In genomic region chr9:111916684-111917535, GRCm38 (mm10) we compare ENCODE assay signal across 7 mouse cellular contexts.
DNase-seq lines count a peak whose midpoint lies in the region; ATAC-seq lines count a peak whose summit lies in the region.

No protein-coding gene starts in this region.

- 33% methylated on average over 17 of the region's 17 CpGs for WGBS in kidney, embryonic 15.5 days

- H3K36me3 ChIP-seq in kidney, embryonic 15.5 days = no peaks in the 10 kb centered on the region
- no peaks in the 10 kb centered on the region for H3K36me3 ChIP-seq in splenic B cell, adult 2 months (ENCODE audit: control insufficient read depth, insufficient read depth, low read length, poor library complexity, severe bottlenecking)

- ATAC-seq in kidney, embryonic 15.5 days (replicated peaks; ENCODE audit: low FRiP score) = peak; percentile 64

- no peaks in the 10 kb centered on the region for H3K27me3 ChIP-seq in kidney, embryonic 15.5 days
- no peaks in the 10 kb centered on the region for H3K27me3 ChIP-seq in splenic B cell, adult 2 months (ENCODE audit: control insufficient read depth, insufficient read depth, low read length, poor library complexity, severe bottlenecking)

- no peaks in the 10 kb centered on the region for H3K9me3 ChIP-seq in kidney, embryonic 15.5 days (replicated peaks)

- DNase-seq in B cell, adult 2 months = peak; percentile 11 to 17
- peak; percentile 87 for DNase-seq in ES-CJ7 (ENCODE audit: low read depth, low spot score)
- DNase-seq in cerebellum, postnatal 36 days = peak; percentile 35 to 47
- peak; percentile 23 to 36 for DNase-seq in gastrocnemius, postnatal 4 days (ENCODE audit: low spot score in 2 of 2)
- DNase-seq in lung, postnatal 36 days = peak; percentile 0
- DNase-seq in splenic B cell, adult 2 months (ENCODE audit: low read depth, low spot score) = peak; percentile 36

- no peaks in the 10 kb centered on the region for H3K4me1 ChIP-seq in kidney, embryonic 15.5 days

- H3K4me3 ChIP-seq in kidney, embryonic 15.5 days (replicated peaks) = no peak overlapping the region

- H3K9ac ChIP-seq in kidney, embryonic 15.5 days = no peak overlapping the region

- H3K27ac ChIP-seq in kidney, embryonic 15.5 days = no peak overlapping the region

- H3K4me2 ChIP-seq in kidney, embryonic 15.5 days = 0 out of 2 replicates have a peak overlapping the region, but pooled peaks have one; percentile 27

Comparison
In these comparisons a context has a peak if more than half of its experiments do, and no peak if none do; other contexts are left out.
1. DNase-seq: peak in every context shown above with its lines; median percentile 87 in ES-CJ7; 41 in cerebellum, postnatal 36 days; 36 in splenic B cell, adult 2 months; 30 in gastrocnemius, postnatal 4 days; 14 in B cell, adult 2 months; 0 in lung, postnatal 36 days.